Mouse (Mus musculus) forebrain, embryonic 15.5 days (tissue): ENCODE measurements at regions not wholly inside any gene's neighbourhood (a gene's known extent, or its start where the extent isn't known, plus 50 kb on each side); places are given as distances from the start of the nearest gene placed in this dataset.
A peak's percentile ranks its signal among the peaks of the same experiment; 100 is the strongest.

Experiments
- ATAC-seq: fragments of 200-750 bp; cut with Nextera tagmentation; replicated peaks from 2 replicates; pipeline ENCODE4 v1.8.0; 2017; ENCODE audit warnings: mild to moderate bottlenecking, moderate TSS enrichment, moderate library complexity
- H3K27ac ChIP-seq: fragments of 300-500 bp; sonication (generic); replicated peaks from 2 replicates; pipeline ENCODE4 v1.5.1; 2015; ENCODE audit warnings: mild to moderate bottlenecking, inconsistent platforms
- H3K27me3 ChIP-seq: fragments of 300-500 bp; sonication (generic); 2 replicates; pipeline ENCODE4 v1.6.1; 2015; ENCODE audit warnings: inconsistent platforms
- H3K36me3 ChIP-seq: fragments of 300-500 bp; sonication (generic); 2 replicates; pipeline ENCODE4 v1.6.1; 2015; ENCODE audit warnings: mild to moderate bottlenecking, inconsistent platforms
- H3K4me1 ChIP-seq: fragments of 300-500 bp; sonication (generic); 2 replicates; pipeline ENCODE4 v1.6.1; 2015; ENCODE audit warnings: inconsistent platforms
- H3K4me2 ChIP-seq: fragments of 300-500 bp; sonication (generic); replicated peaks from 2 replicates; pipeline ENCODE4 v1.6.1; 2015; ENCODE audit warnings: mild to moderate bottlenecking, inconsistent platforms
- H3K4me3 ChIP-seq: fragments of 300-500 bp; sonication (generic); 2 replicates; pipeline ENCODE4 v1.5.1; 2015; ENCODE audit warnings: mild to moderate bottlenecking, inconsistent platforms
- H3K9ac ChIP-seq: fragments of 300-500 bp; sonication (generic); replicated peaks from 2 replicates; pipeline ENCODE4 v1.6.1; 2015; ENCODE audit warnings: mild to moderate bottlenecking, inconsistent platforms
- H3K9me3 ChIP-seq: fragments of 300-500 bp; sonication (generic); 2 replicates; pipeline ENCODE4 v1.6.1; 2016; ENCODE audit warnings: inconsistent platforms
- WGBS: fragments of 180-500 bp; shearing (Covaris S2); methylation state at CpG from one replicate; pipeline ENCODE4 v1.1.7; 2015; ENCODE audit warnings: mixed read lengths; 5-methylcytosine and 5-hydroxymethylcytosine counted together

DNA sequence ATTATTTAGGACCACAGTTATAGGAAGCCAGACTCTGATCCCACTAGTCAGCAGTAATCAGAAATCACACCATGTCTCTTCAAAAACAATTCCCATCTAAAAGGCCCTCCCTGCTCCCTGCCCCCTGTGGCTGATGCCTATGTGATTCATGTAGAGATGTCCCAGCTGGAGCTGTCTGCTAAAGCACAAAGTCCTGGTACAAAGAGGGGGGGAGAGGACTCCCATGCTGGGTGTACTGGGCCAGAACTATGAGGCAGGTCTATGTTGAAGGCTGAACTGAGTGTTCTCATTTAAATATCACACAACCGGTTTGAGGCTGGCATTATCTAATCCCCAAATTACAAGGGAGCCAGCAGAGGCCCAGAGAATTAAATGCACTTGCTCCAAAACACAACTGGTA, 88.2 kb downstream of the Chst1 start:
- Histone ChIP-seq H3K4me3 (no peak overlapping the region), H3K9ac (no peak overlapping the region), H3K27ac (no peak overlapping the region), H3K4me2 (no peak overlapping the region), H3K36me3 (no peaks in the 10 kb centered on the region), H3K9me3 (no peaks in the 10 kb centered on the region), H3K27me3 (no peaks in the 10 kb centered on the region), H3K4me1 (peaks cover 21% of the 10 kb centered on the region)
- 26% methylated on average over 1 of the region's 1 CpGs for WGBS
- ATAC-seq = no peak

DNA sequence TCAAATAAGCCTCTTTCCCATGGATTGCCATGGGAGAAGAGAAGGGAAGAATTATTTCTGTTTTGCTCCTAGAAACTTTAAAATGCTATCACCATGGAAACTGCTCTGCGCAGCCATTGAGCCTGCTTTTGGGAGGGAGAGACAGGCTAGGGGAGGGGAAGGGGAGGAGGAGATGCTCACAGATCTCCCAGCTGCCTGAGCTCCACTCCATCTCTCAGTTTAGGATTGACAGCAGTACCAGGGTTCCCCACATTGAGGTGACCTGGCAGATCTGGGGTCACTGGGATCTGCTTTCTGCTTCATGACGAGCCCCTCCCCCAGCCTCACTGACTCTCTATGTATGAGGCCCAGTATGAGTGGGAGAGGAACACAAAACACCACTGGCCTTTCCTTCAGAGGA, 89.7 kb downstream of the Chst1 start:
- Histone ChIP-seq H3K36me3 (no peaks in the 10 kb centered on the region), H3K9ac (no peak overlapping the region), H3K4me3 (no peak overlapping the region), H3K4me2 (no peak overlapping the region), H3K27ac (peak overlapping the region; percentile 72), H3K9me3 (no peaks in the 10 kb centered on the region), H3K4me1 (peaks cover 21% of the 10 kb centered on the region), H3K27me3 (no peaks in the 10 kb centered on the region)
- WGBS = 9% methylated on average over 2 of the region's 2 CpGs
- ATAC-seq = peak; percentile 78

DNA sequence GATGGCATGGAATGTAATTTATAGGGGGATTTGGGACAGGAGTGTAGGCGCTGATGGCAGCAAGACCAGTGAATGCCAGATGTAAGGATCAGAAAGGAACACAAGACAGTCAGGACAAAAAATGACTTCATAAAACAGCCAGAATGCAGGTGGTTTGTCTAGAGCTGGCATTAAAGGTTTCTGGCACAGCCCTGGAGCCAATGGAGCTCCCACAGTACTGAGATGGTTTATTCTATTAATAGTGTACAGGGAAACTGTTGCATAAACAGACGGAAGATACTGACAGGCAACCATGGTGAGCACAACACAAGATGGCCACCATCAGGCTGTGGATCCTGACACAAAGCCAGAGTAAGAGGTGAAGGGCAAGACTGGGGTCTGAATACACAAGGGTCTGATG, 90.8 kb downstream of the Chst1 start:
- Histone ChIP-seq H3K9me3 (no peaks in the 10 kb centered on the region), H3K27me3 (no peaks in the 10 kb centered on the region), H3K4me3 (no peak overlapping the region), H3K27ac (no peak overlapping the region), H3K4me1 (peaks cover 21% of the 10 kb centered on the region), H3K4me2 (no peak overlapping the region), H3K9ac (no peak overlapping the region), H3K36me3 (no peaks in the 10 kb centered on the region)
- WGBS = 90% methylated on average over 2 of the region's 2 CpGs
- no peak for ATAC-seq

DNA sequence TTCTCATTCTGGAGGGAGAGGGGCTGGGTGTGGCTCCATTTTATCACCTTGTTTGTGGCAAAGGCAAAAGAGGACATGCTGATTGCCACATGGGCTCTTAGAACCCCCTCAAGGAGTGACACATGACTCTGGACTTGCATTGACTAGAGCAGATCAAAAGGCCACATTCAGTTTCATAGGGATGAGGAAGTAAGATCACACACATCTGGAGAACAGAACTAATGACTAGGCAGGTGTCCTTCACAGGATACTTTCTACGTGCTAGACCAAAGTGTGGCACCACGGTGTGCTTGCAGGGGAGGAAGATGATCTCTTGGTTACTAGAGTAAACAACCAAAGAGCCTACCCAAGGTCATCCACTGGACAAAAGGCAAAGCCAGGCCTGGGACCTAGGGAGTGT, 91.9 kb downstream of the Chst1 start:
- peaks cover 21% of the 10 kb centered on the region for H3K4me1 ChIP-seq
- no peak for ATAC-seq
- H3K4me3 ChIP-seq = no peak overlapping the region
- WGBS = 90% methylated on average over 2 of the region's 2 CpGs
- H3K27ac ChIP-seq = no peak overlapping the region
- H3K27me3 ChIP-seq = no peaks in the 10 kb centered on the region
- no peaks in the 10 kb centered on the region for H3K9me3 ChIP-seq
- H3K36me3 ChIP-seq = no peaks in the 10 kb centered on the region
- H3K4me2 ChIP-seq = no peak overlapping the region
- no peak overlapping the region for H3K9ac ChIP-seq

DNA sequence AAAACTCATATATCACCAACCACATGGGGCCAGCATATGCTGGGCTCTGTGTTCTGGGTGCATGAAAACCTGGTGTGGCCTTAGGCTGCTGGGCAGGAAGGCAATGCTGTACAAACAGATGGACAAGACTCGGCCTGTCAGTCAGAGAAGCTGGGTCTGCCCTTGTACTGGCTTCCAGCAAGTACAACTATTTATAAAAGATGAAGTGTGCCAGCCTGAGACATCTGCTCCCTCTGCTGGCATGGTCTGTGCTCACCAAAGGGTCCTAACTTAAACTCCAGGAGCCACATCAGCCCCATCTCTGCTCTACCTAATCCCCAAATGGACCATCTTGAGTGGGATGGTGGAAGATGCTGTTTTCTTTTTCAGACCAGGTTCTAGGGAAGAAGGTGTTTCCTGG, 93.1 kb downstream of the Chst1 start:
- Histone ChIP-seq H3K9me3 (no peaks in the 10 kb centered on the region), H3K27ac (no peak overlapping the region), H3K9ac (no peak overlapping the region), H3K4me2 (no peak overlapping the region), H3K4me3 (no peak overlapping the region), H3K27me3 (no peaks in the 10 kb centered on the region), H3K4me1 (peaks cover 21% of the 10 kb centered on the region), H3K36me3 (no peaks in the 10 kb centered on the region)
- no peak for ATAC-seq
- WGBS = 56% methylated on average over 1 of the region's 1 CpGs

DNA sequence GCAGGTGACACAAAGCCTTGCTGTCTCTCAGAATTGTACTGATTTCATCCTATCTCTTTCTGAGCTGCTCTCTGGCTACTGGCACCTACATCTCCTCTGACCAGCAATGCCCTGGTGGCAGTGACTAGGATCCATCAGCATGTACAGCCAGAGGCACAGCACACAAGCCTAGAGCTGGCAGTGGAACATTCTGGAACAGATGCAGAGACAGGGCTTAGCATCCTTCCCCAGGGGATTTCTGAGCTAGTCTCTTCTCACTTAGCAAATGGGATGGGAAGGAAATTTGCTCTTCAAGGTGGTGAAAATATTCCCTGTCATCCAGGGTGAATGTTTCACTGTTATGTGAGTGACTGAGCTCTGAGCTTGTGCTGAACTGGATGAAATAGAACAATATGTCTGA, 93.5 kb downstream of the Chst1 start:
- Histone ChIP-seq H3K9ac (no peak overlapping the region), H3K4me3 (no peak overlapping the region), H3K4me1 (peaks cover 21% of the 10 kb centered on the region), H3K4me2 (no peak overlapping the region), H3K27me3 (no peaks in the 10 kb centered on the region), H3K9me3 (no peaks in the 10 kb centered on the region), H3K27ac (no peak overlapping the region), H3K36me3 (no peaks in the 10 kb centered on the region)
- no peak for ATAC-seq

DNA sequence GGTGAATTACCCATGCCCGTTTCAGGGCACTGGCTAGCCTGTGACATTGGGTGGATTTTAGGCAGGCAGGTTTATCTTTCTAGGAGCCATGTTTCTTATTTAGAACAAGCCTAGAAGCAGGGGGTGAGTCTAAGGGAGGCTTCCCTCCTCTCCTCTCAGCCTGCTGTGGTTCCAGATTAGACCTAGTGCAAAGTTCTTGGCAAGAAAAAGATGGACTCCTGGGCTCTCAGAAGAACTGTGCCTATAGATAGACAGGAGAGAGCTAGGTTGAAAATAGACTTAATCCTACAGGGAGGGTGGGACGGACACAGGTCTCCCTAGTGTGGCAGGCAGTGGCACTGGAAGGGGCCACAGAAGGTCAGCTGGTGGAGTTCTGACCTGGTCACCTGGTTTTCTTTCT, 95.3 kb downstream of the Chst1 start:
- Histone ChIP-seq H3K9me3 (no peaks in the 10 kb centered on the region), H3K27ac (no peak overlapping the region), H3K9ac (no peak overlapping the region), H3K36me3 (no peaks in the 10 kb centered on the region), H3K4me1 (peaks cover 7% of the 10 kb centered on the region; the same call in 1 of the 2 replicates), H3K27me3 (no peaks in the 10 kb centered on the region), H3K4me3 (no peak overlapping the region), H3K4me2 (no peak overlapping the region)
- 81% methylated on average over 2 of the region's 2 CpGs for WGBS
- no peak for ATAC-seq

DNA sequence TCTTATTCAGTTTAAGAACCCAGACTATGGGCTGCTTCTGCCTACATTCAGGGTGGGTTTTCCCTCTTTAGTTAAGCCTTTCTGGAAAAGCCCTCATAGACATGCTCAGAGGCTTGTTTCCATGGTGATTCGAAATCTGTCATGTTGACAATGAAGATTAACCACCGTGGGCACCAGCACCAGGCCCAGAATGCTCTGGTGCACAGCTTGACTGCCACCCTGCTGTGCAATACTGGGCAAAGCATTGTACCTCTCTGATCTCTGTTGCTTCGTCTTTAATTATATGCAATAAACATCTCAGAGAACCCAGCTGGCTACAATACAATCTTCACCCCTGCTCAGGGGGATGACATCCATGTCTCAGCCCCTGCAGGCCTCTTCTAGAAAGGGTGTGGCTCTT, 96.4 kb downstream of the Chst1 start:
- no peak for ATAC-seq
- Histone ChIP-seq H3K9ac (no peak overlapping the region), H3K36me3 (no peaks in the 10 kb centered on the region), H3K27ac (no peak overlapping the region), H3K4me3 (no peak overlapping the region), H3K9me3 (no peaks in the 10 kb centered on the region), H3K4me2 (no peak overlapping the region), H3K27me3 (no peaks in the 10 kb centered on the region), H3K4me1 (no peaks in the 10 kb centered on the region)
- WGBS = 22% methylated on average over 3 of the region's 3 CpGs

DNA sequence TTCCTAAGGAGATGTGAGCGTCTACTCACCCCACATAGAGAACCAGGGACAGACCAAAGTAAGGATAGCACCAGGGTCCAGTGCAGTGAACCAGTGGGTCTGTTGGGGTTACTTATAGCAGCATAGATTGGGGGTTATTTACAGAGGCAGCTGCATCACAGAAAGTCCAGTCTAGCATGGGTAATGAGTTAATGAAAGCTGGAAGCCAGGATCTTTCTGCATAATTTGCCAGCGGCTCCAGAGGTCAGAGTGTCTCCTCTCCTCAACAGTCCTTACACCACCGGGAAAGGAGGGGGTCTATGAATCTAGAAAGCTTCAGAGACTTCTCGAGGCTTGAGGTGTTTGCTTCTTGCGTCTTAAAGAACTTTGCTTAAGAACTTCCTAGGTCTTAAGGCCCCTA, 98.2 kb downstream of the Chst1 start:
- Histone ChIP-seq H3K27me3 (no peaks in the 10 kb centered on the region), H3K9me3 (no peaks in the 10 kb centered on the region), H3K4me1 (no peaks in the 10 kb centered on the region), H3K36me3 (no peaks in the 10 kb centered on the region), H3K4me3 (no peak overlapping the region), H3K4me2 (no peak overlapping the region), H3K27ac (no peak overlapping the region), H3K9ac (no peak overlapping the region)
- 46% methylated on average over 5 of the region's 5 CpGs for WGBS
- ATAC-seq = no peak

DNA sequence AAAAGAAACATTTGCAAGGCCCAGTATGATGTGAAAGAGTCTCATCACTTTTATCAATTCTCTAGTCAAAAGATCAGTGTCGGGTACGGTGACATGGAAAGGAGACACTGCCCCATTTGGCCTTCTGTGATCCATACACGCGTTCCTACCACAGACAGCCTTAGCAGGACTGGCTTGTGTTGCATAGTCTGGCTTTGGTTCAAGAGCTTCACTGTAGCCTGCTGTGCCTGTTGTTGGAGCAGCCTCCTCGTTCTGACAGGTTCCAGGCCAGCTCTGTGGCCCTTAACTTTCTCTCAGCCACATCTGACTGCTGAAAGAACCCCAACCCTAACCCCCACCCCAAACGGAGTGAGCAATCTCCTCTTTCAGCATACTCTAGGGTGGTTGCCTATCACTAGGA, 99.9 kb downstream of the Chst1 start:
- H3K27ac ChIP-seq = no peak overlapping the region

DNA sequence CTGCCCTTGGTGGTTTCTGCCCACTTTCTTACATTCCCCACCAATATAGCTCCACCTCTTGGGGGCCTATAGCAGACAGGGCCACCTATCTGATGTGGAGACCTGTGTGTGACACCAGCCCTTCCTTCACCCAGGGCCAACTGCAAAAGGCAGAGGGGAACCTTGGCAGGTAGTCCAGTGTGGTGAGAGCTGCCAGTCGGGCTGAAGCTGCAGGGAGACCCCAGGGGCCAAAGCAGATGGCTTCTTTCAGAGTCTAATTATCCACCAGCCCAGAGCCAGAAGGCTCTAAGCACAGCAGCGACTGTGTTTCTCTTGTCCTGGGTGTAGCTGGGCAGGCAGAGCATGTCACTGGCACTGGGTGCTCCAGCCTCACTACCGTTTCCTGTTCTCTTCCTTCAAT, 104.5 kb downstream of the Chst1 start:
- Histone ChIP-seq H3K36me3 (no peaks in the 10 kb centered on the region), H3K4me2 (no peak overlapping the region), H3K27ac (no peak overlapping the region), H3K4me1 (no peaks in the 10 kb centered on the region), H3K9ac (no peak overlapping the region), H3K9me3 (no peaks in the 10 kb centered on the region), H3K27me3 (no peaks in the 10 kb centered on the region), H3K4me3 (no peak overlapping the region)
- 35% methylated on average over 3 of the region's 3 CpGs for WGBS
- ATAC-seq = no peak

More for the DNA sequence above, 99.9 kb downstream of the Chst1 start:
- 68% methylated on average over 6 of the region's 6 CpGs for WGBS
- Histone ChIP-seq H3K36me3 (no peaks in the 10 kb centered on the region), H3K27me3 (no peaks in the 10 kb centered on the region), H3K9me3 (no peaks in the 10 kb centered on the region), H3K4me1 (no peaks in the 10 kb centered on the region), H3K4me2 (no peak overlapping the region), H3K9ac (no peak overlapping the region), H3K4me3 (no peak overlapping the region)
- no peak for ATAC-seq

DNA sequence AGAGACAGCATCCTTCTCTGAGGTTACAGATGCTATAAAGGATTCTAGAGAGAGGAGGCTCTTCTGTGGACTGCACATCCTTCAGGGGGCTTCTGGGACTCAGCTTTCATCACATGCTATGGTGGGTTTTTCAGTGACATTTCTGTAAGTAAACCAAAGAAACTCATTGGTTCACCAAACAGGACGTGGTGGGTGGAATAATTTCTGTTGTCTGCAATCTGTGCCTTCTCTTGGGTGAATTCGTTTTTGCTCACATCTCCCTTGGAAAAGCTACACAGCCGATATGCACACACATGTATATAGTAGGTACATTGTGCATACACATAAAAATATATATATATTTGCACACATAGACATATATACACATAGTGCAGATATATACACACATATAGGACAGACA, 110.2 kb downstream of the Chst1 start:
- WGBS = 82% methylated on average over 3 of the region's 3 CpGs
- Histone ChIP-seq H3K4me2 (no peak overlapping the region), H3K4me3 (no peak overlapping the region), H3K27ac (no peak overlapping the region), H3K27me3 (no peaks in the 10 kb centered on the region), H3K9ac (no peak overlapping the region), H3K4me1 (peaks cover 24% of the 10 kb centered on the region), H3K9me3 (no peaks in the 10 kb centered on the region), H3K36me3 (no peaks in the 10 kb centered on the region)
- ATAC-seq = no peak

DNA sequence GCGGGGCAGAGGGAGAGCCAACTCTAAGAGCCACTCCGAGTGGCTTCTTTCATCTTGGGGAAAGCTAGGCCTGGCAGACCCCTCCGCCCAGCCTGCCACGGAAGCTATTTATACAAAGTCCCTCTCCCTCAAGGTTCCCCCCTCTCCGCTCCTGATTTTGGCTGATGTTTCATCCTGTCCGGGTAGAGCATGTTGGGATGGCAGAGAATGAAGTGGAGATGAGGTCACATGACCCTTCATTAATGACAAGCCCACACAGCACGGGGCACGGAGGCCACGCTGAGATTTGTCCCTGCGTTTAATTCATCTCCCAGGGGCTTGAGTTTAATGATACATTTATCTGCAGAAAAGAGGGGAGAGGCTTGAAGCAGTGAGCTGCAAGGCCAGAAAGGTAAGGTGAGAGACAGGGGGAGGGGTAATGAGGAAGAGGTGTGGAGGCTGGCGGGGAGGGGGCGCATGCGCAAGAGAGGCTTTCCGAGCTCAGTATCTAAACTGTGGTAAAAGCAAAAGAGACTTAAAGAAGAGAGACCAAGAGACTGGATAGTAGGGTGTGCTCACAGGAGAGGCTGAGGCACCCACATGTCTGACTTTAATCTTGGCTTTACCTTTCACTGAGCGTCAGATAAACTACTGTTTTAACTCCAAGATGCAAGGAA, 111.7 kb downstream of the Chst1 start:
- peak overlapping the region; percentile 6; the same call in 1 of the 2 replicates for H3K4me3 ChIP-seq
- H3K27ac ChIP-seq = peak overlapping the region; percentile 71
- H3K27me3 ChIP-seq = no peaks in the 10 kb centered on the region
- H3K4me2 ChIP-seq = peak overlapping the region; percentile 19; the same call in 1 of the 2 replicates
- WGBS = 33% methylated on average over 15 of the region's 15 CpGs
- peaks cover 24% of the 10 kb centered on the region for H3K4me1 ChIP-seq
- no peaks in the 10 kb centered on the region for H3K9me3 ChIP-seq
- peak; percentile 56 for ATAC-seq
- no peak overlapping the region for H3K9ac ChIP-seq
- no peaks in the 10 kb centered on the region for H3K36me3 ChIP-seq
